Mouse (Mus musculus) liver, embryonic 14.5 days (tissue): ENCODE measurements at regions not wholly inside any gene's neighbourhood (a gene's known extent, or its start where the extent isn't known, plus 50 kb on each side); places are given as distances from the start of the nearest gene placed in this dataset.

Experiments used
- ATAC-seq: fragments of 200-750 bp; cut with Nextera tagmentation; 2 replicates; pipeline ENCODE4 v1.8.0; 2017; ENCODE audit warnings: moderate number of reproducible peaks, mild to moderate bottlenecking, moderate library complexity; ENCODE audit not compliant: insufficient read depth
- DNase-seq, 3 experiments: peaks; one replicate each; pipeline ENCODE4 v3.0.0-alpha.2; 2012 to 2013; ENCODE audit warnings: low read depth in 3 of 3, low spot score in 3 of 3
- H3K27ac ChIP-seq: fragments of 300-500 bp; sonication (generic); 2 replicates; pipeline ENCODE4 v1.5.1; 2014; ENCODE audit warnings: moderate library complexity, mild to moderate bottlenecking, control low read depth, inconsistent platforms
- H3K27me3 ChIP-seq: fragments of 300-500 bp; sonication (generic); 2 replicates; pipeline ENCODE4 v1.6.1; 2014; ENCODE audit warnings: mild to moderate bottlenecking, low read length, moderate library complexity; ENCODE audit not compliant: control insufficient read depth, insufficient read depth
- H3K36me3 ChIP-seq: fragments of 300-500 bp; sonication (generic); replicated peaks from 2 replicates; pipeline ENCODE4 v1.6.1; 2014; ENCODE audit warnings: low read depth; ENCODE audit not compliant: control insufficient read depth, insufficient read depth
- H3K4me1 ChIP-seq, 2 experiments: fragments of 200-500 bp in 1 of 2; fragments of 300-500 bp in 1 of 2; sonication (generic) in 1 of 2; replicated peaks; 2 replicates each; pipeline ENCODE4 v1.6.1; 2012 to 2014; ENCODE audit warnings: antibody characterized with exemption in 1 of 2, inconsistent platforms in 1 of 2, low read length in 1 of 2; ENCODE audit not compliant: control insufficient read depth in 2 of 2, insufficient read depth in 2 of 2
- H3K4me2 ChIP-seq: fragments of 300-500 bp; sonication (generic); 2 replicates; pipeline ENCODE4 v1.6.1; 2014; ENCODE audit warnings: low read depth, mild to moderate bottlenecking, control low read depth, moderate library complexity
- H3K4me3 ChIP-seq, 2 experiments: fragments of 200-500 bp in 1 of 2; fragments of 300-500 bp in 1 of 2; sonication (generic) in 1 of 2; 2 replicates each; pipeline ENCODE4 v1.5.1; 2012 to 2014; ENCODE audit warnings: low read depth in 2 of 2, low read length in 2 of 2, mild to moderate bottlenecking in 2 of 2, control low read depth in 1 of 2, inconsistent platforms in 1 of 2, moderate library complexity in 1 of 2; ENCODE audit not compliant: insufficient read depth in 1 of 2
- H3K9ac ChIP-seq: fragments of 300-500 bp; sonication (generic); replicated peaks from 2 replicates; pipeline ENCODE4 v1.6.1; 2014; ENCODE audit warnings: mild to moderate bottlenecking, control low read depth, moderate library complexity
- H3K9me3 ChIP-seq: fragments of 300-500 bp; sonication (generic); 2 replicates; pipeline ENCODE4 v1.6.1; 2016; ENCODE audit warnings: low read length, mixed read lengths; ENCODE audit not compliant: control insufficient read depth
- CTCF ChIP-seq: IDR thresholded peaks from 2 replicates; pipeline ENCODE4 v1.5.1; 2016; ENCODE audit warnings: antibody characterized with exemption, low read depth, control low read depth
- EP300 ChIP-seq: IDR thresholded peaks from 2 replicates; pipeline ENCODE4 v1.6.1; 2016; ENCODE audit warnings: antibody characterized with exemption, low read depth
- WGBS: fragments of 180-500 bp; shearing (Covaris S2); extraction: QIAGEN DNeasy Blood & Tissue Kit; methylation state at CpG from one replicate; pipeline ENCODE4 v1.1.7; 2014; ENCODE audit not compliant: insufficient replicate concordance; 5-methylcytosine and 5-hydroxymethylcytosine counted together

DNA sequence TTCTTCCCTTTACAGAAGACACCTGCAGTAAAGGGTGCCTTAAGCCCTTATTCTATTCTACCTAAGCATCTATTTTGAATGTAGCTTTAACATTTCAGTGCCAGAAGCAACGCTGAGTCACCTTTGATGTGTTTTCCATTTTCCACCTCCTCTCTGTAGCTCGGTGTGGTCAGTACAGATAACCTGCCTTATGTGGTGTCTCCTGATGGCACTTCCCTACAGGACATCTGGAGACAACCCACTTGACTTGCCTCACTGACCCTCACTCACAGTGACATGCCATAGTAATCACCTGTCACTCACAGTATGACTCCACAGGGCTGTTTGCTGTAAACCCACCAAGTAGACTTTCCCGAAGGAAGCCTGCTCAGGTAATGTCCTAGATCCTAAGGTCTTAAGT lies 510.9 kb upstream of the Smim15 start:
- no peak overlapping the region for H3K9ac ChIP-seq
- no peak for ATAC-seq
- no peak overlapping the region for H3K27ac ChIP-seq
- TF ChIP-seq CTCF (no peak), EP300 (no peak)
- DNase-seq = no peak
- H3K4me2 ChIP-seq = no peak overlapping the region
- 50% methylated on average over 3 of the region's 3 CpGs for WGBS
- H3K36me3 ChIP-seq = no peaks in the 10 kb centered on the region
- no peak overlapping the region for H3K4me3 ChIP-seq
- no peaks in the 10 kb centered on the region for H3K4me1 ChIP-seq
- no peaks in the 10 kb centered on the region for H3K9me3 ChIP-seq
- H3K27me3 ChIP-seq = no peaks in the 10 kb centered on the region

DNA sequence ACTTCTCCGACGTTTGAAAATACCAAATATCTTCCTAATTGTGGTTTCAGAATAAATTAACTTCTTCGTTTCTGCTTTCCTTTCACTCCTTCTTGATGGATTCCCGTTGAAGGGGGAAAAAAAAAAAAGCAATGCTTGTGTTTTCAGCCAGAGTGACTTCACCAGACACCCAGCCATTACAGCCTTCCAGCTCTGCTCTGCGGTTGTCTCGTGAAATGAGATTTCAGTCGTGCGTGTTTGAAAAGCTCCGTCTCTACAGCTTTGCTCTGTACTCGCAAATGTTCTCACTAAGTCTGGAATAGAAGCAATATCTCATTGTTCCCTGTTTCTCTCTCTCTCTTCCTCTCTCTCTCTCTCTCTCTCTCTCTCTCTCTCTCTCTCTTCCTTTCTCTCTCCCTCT lies 509.6 kb upstream of the Kif2a start:
- Histone ChIP-seq H3K4me2 (no peak overlapping the region), H3K4me1 (no peaks in the 10 kb centered on the region), H3K9me3 (no peaks in the 10 kb centered on the region), H3K27me3 (no peaks in the 10 kb centered on the region), H3K4me3 (no peak overlapping the region), H3K27ac (no peak overlapping the region), H3K9ac (no peak overlapping the region), H3K36me3 (no peaks in the 10 kb centered on the region)
- DNase-seq (no peak), ATAC-seq (no peak)
- TF ChIP-seq EP300 (no peak), CTCF (no peak)
- WGBS = 58% methylated on average over 10 of the region's 10 CpGs

GRCm38 (mm10) chr13:107531026-107531425 lies 509.1 kb upstream of the Kif2a start:
- H3K27me3 ChIP-seq = no peaks in the 10 kb centered on the region
- no peak overlapping the region for H3K27ac ChIP-seq
- no peak for TF ChIP-seq CTCF
- TF ChIP-seq EP300 = no peak
- H3K9me3 ChIP-seq = no peaks in the 10 kb centered on the region
- no peak for ATAC-seq
- H3K4me2 ChIP-seq = no peak overlapping the region
- no peaks in the 10 kb centered on the region for H3K36me3 ChIP-seq
- DNase-seq = no peak
- 35% methylated on average over 8 of the region's 8 CpGs for WGBS
- H3K4me3 ChIP-seq = no peak overlapping the region
- no peaks in the 10 kb centered on the region for H3K4me1 ChIP-seq
- H3K9ac ChIP-seq = no peak overlapping the region

DNA sequence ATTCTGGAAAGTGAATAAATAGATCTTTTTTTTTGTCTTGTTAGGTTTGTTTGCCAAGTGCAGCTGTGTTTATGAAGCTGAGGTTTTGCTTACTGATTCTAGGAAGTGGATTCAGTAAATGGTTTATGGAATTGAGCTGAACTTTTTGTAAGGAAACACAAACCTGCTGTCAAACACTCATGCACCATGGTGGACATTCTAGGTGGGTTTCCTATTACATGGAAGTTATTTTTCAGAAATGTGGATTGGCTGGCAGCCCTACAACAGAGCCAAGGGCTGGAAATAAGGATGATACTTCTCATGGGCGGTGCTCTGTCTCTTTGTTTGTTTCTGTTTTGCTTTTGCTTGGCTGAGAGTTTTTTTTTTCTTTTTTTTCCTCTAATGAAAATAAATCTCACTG lies 508.5 kb upstream of the Kif2a start:
- H3K4me2 ChIP-seq = no peak overlapping the region
- H3K9me3 ChIP-seq = no peaks in the 10 kb centered on the region
- H3K36me3 ChIP-seq = no peaks in the 10 kb centered on the region
- H3K4me1 ChIP-seq = no peaks in the 10 kb centered on the region
- no peak overlapping the region for H3K27ac ChIP-seq
- no peaks in the 10 kb centered on the region for H3K27me3 ChIP-seq
- ATAC-seq = no peak
- no peak overlapping the region for H3K9ac ChIP-seq
- no peak for DNase-seq
- WGBS = 55% methylated on average over 1 of the region's 1 CpGs
- TF ChIP-seq CTCF (no peak), EP300 (no peak)
- no peak overlapping the region for H3K4me3 ChIP-seq

GRCm38 (mm10) chr13:107528724-107529456 lies 507.0 kb upstream of the Kif2a start:
- H3K36me3 ChIP-seq = no peaks in the 10 kb centered on the region
- H3K9ac ChIP-seq = no peak overlapping the region
- no peak overlapping the region for H3K27ac ChIP-seq
- no peak overlapping the region for H3K4me2 ChIP-seq
- WGBS = 63% methylated on average over 15 of the region's 15 CpGs
- ATAC-seq (no peak), DNase-seq (no peak)
- TF ChIP-seq CTCF (no peak), EP300 (no peak)
- H3K4me1 ChIP-seq = no peaks in the 10 kb centered on the region
- no peak overlapping the region for H3K4me3 ChIP-seq
- no peaks in the 10 kb centered on the region for H3K27me3 ChIP-seq
- H3K9me3 ChIP-seq = no peaks in the 10 kb centered on the region
